Mouse (Mus musculus): ENCODE data around the gene Rere.

DNA sequence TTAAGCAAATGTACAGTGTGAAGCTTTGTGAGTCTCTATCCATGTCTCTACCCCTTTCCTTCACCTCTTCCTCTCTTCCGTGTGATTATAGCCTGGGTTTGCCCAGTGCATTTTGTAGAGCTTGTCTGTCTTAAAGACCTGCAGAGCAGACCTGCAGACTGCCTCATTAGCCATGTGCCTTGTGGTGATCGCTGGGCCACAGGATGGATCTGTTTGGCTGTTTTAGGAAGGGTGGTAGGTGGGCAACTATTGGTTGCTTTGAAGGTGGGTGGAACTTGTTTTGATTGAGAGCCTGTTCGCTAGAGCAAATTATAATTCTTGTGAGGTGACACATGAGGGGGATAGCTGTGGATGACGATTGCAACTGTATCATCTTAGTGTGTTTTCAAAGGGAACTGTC is 207.3 kb downstream of the Rere start:
- no peak for TF ChIP-seq MAFK (IDR thresholded peaks at IDR 0.05; ENCODE audit: insufficient read depth, low read depth, low read length)
- TF ChIP-seq ZNF384 (IDR thresholded peaks at IDR 0.05; ENCODE audit: low read depth, low read length) = no peak
